Mouse (Mus musculus) heart, adult 8-10 months (tissue): Measurements from ENCODE around the gene Apoc3. TPM values are rescaled to one million over a fixed set of nuclear protein-coding genes. Genes with fewer than 3 reads are reported as not detected.
A peak's percentile ranks its signal among the peaks of the same experiment; 100 is the strongest.

Experiments
- DNase-seq: peaks from one replicate; pipeline ENCODE4 v3.0.0; 2022; ENCODE audit warnings: low spot score
- total RNA-seq, 4 experiments: library from RNA; stranded (reverse); gene quantifications; 2 replicates each; pipeline ENCODE4 v1.2.4; 2022

Apoc3 gene
- total RNA-seq, 4 experiments from 2014 or later = not detected

- DNase-seq = no peak
Measured at GRCm38 (mm10) chr9:46194809-46195208, 40.6 kb downstream of the Apoc3 start.

GRCm38 (mm10) chr9:46192642-46193041, 42.8 kb downstream of the Apoc3 start:
- no peak for DNase-seq

- peak; percentile 53 for DNase-seq
Measured at GRCm38 (mm10) chr9:46191644-46192043, 43.8 kb downstream of the Apoc3 start.

- peak; percentile 18 for DNase-seq
Measured at GRCm38 (mm10) chr9:46191234-46191633, 44.2 kb downstream of the Apoc3 start.

- no peak for DNase-seq
Measured at GRCm38 (mm10) chr9:46189381-46189780, 46.1 kb downstream of the Apoc3 start.

- no peak for DNase-seq
Measured at GRCm38 (mm10) chr9:46188956-46189355, 46.5 kb downstream of the Apoc3 start.

GRCm38 (mm10) chr9:46188370-46188769, 47.1 kb downstream of the Apoc3 start:
- no peak for DNase-seq

- no peak for DNase-seq
Measured at GRCm38 (mm10) chr9:46186387-46186786, 49.0 kb downstream of the Apoc3 start.

- DNase-seq = peak; percentile 50
Measured at GRCm38 (mm10) chr9:46185191-46185590, 50.2 kb downstream of the Apoc3 start.

- no peak for DNase-seq
Measured at GRCm38 (mm10) chr9:46184542-46184941, 50.9 kb downstream of the Apoc3 start.

Other genes starting within 250 kb of the Apoc3 start
- gene Pafah1b2, start 222.9 kb downstream of the Apoc3 start, total RNA-seq = 10 to 100 TPM; 44.4 to 54.1 (median 49.2) TPM
- 10 to 100 TPM; 62.0 to 81.1 (median 73.3) TPM for gene Sik3, start 222.8 kb downstream of the Apoc3 start, total RNA-seq
- gene Apoa1, start 7.1 kb downstream of the Apoc3 start, total RNA-seq = not detected
- gene Apoa4, start 5.1 kb upstream of the Apoc3 start, total RNA-seq = not detected
- not detected for gene Apoa5, start 33.0 kb upstream of the Apoc3 start, total RNA-seq
- gene Zpr1, start 37.4 kb upstream of the Apoc3 start, total RNA-seq = 10 to 100 TPM; 18.3 to 25.1 (median 20.9) TPM
- 1 to 10 TPM; 6.6 to 9.0 (median 8.6) TPM for gene Bud13, start 47.4 kb upstream of the Apoc3 start, total RNA-seq
- gene 4931429L15Rik, start 84.3 kb upstream of the Apoc3 start, total RNA-seq = not detected